Mouse (Mus musculus) limb, embryonic 14.5 days (tissue): ENCODE measurements around the gene Khsrp. TPM values are rescaled to one million over a fixed set of nuclear protein-coding genes. Genes with fewer than 3 reads are reported as not detected.

Experiments used
- ATAC-seq: fragments of 200-750 bp; cut with Nextera tagmentation; 2 replicates; pipeline ENCODE4 v1.8.0; 2017; ENCODE audit warnings: low read depth, moderate number of reproducible peaks, moderate TSS enrichment; ENCODE audit not compliant: low FRiP score
- DNase-seq: peaks from one replicate; pipeline ENCODE4 v3.0.0-alpha.2; 2015; ENCODE audit warnings: low spot score
- H3K27ac ChIP-seq: fragments of 300-500 bp; sonication (generic); replicated peaks from 2 replicates; pipeline ENCODE4 v1.5.1; 2014; ENCODE audit warnings: low read depth, mild to moderate bottlenecking, low read length, moderate library complexity, mixed read lengths
- H3K27me3 ChIP-seq: fragments of 300-500 bp; sonication (generic); 2 replicates; pipeline ENCODE4 v1.6.1; 2014; ENCODE audit warnings: low read length, mixed read lengths; ENCODE audit not compliant: control insufficient read depth, insufficient read depth
- H3K36me3 ChIP-seq: fragments of 300-500 bp; sonication (generic); 2 replicates; pipeline ENCODE4 v1.6.1; 2014; ENCODE audit warnings: mild to moderate bottlenecking, low read length, moderate library complexity, mixed read lengths; ENCODE audit not compliant: control insufficient read depth, insufficient read depth
- H3K4me1 ChIP-seq: fragments of 300-500 bp; sonication (generic); 2 replicates; pipeline ENCODE4 v1.6.1; 2014; ENCODE audit warnings: antibody characterized with exemption, low read length, mixed read lengths; ENCODE audit not compliant: control insufficient read depth, insufficient read depth
- H3K4me2 ChIP-seq: fragments of 300-500 bp; sonication (generic); replicated peaks from 2 replicates; pipeline ENCODE4 v1.6.1; 2014; ENCODE audit warnings: low read depth, mild to moderate bottlenecking, low read length, moderate library complexity; ENCODE audit not compliant: severe bottlenecking
- H3K4me3 ChIP-seq: fragments of 300-500 bp; sonication (generic); replicated peaks from 2 replicates; pipeline ENCODE4 v1.5.1; 2014; ENCODE audit warnings: low read length
- H3K9ac ChIP-seq: fragments of 300-500 bp; sonication (generic); 2 replicates; pipeline ENCODE4 v1.6.1; 2014; ENCODE audit warnings: mild to moderate bottlenecking, low read depth, low read length, moderate library complexity; ENCODE audit not compliant: severe bottlenecking
- H3K9me3 ChIP-seq: fragments of 300-500 bp; sonication (generic); 2 replicates; pipeline ENCODE4 v1.6.1; 2016; ENCODE audit warnings: low read length; ENCODE audit not compliant: control insufficient read depth
- POLR2A ChIP-seq: fragments of 200-500 bp; IDR thresholded peaks from 2 replicates; pipeline ENCODE4 v1.8.0; 2012; ENCODE audit warnings: inconsistent platforms, mild to moderate bottlenecking, moderate library complexity, borderline replicate concordance; ENCODE audit not compliant: insufficient read depth, insufficient read length; ENCODE audit errors: extremely low read depth
- WGBS: fragments of 180-500 bp; shearing (Covaris S2); extraction: QIAGEN DNeasy Blood & Tissue Kit; methylation state at CpG from one replicate; pipeline ENCODE4 v1.1.7; 2014; 5-methylcytosine and 5-hydroxymethylcytosine counted together
- polyA plus RNA-seq, 2 experiments: library from polyadenylated mRNA; depleted of rRNA in 1 of 2; stranded (reverse) in 1 of 2; unstranded in 1 of 2; fragments of >200 nt; fragmentation: Nextera tagmentation in 1 of 2; extraction: Ambion mirVana in 1 of 2; gene quantifications; 2 replicates each; pipeline versions ENCODE4 v1.2.1 to v1.2.3; 2012 to 2014

The Khsrp gene
- polyA plus RNA-seq, 2 experiments, result 49.5 to 115 TPM

DNA sequence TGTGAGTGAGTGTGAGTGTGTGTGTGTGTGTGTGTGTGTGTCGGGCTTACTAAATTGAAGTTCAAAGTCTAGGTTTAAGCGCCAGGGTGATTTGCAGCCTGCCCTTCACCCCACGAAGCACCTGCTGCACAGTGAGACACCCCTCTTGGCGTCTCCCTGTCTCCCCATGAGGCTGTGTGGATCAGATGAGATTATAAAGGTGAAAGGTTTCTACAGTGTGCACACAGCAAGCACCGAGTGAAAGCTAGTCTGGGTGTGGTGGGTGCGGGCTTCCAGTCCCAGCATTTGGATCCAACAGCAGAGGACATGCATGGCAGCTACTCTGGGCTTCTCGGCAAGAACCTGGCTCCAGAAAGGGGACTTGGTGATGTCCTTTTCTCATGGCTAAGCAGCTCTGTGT lies 50.3 kb downstream of the Khsrp start:
- Histone ChIP-seq H3K36me3 (no peaks in the 10 kb centered on the region), H3K4me1 (no peaks in the 10 kb centered on the region), H3K4me2 (no peak overlapping the region), H3K27ac (no peak overlapping the region), H3K27me3 (no peaks in the 10 kb centered on the region), H3K4me3 (no peak overlapping the region), H3K9me3 (no peaks in the 10 kb centered on the region), H3K9ac (no peak overlapping the region)
- ATAC-seq (no peak), DNase-seq (no peak)
- TF ChIP-seq POLR2A, result no peak
- 66% methylated on average over 7 of the region's 7 CpGs for WGBS

DNA sequence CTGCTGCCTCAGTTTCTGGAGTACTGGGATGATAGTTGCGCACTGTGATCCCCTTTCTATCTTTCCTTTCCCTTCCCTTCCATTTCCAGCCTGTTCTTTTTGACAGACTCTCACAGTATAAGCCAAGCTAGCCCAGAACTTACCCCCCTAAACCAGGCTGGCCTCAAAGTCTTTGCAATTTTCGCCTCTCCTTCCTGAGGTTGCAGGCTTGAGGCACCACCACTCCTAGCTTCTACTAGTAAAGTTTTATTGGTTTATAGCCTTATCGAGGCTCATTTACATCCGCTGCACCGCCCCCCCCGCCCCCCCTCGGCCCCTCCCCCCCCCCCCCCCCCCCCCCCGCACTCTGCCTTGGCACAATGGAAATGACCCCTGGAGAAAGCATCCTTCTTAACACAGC lies 51.8 kb downstream of the Khsrp start:
- H3K4me3 ChIP-seq, result no peak overlapping the region
- no peaks in the 10 kb centered on the region for H3K36me3 ChIP-seq
- 0 out of 2 replicates have a peak overlapping the region, but pooled peaks have one; percentile 21 for H3K9ac ChIP-seq
- no peak overlapping the region for H3K4me2 ChIP-seq
- DNase-seq (no peak), ATAC-seq (no peak)
- no peaks in the 10 kb centered on the region for H3K4me1 ChIP-seq
- no peak overlapping the region for H3K27ac ChIP-seq
- H3K27me3 ChIP-seq, result no peaks in the 10 kb centered on the region
- H3K9me3 ChIP-seq, result no peaks in the 10 kb centered on the region
- TF ChIP-seq POLR2A, result no peak
- 31% methylated on average over 4 of the region's 8 CpGs for WGBS

DNA sequence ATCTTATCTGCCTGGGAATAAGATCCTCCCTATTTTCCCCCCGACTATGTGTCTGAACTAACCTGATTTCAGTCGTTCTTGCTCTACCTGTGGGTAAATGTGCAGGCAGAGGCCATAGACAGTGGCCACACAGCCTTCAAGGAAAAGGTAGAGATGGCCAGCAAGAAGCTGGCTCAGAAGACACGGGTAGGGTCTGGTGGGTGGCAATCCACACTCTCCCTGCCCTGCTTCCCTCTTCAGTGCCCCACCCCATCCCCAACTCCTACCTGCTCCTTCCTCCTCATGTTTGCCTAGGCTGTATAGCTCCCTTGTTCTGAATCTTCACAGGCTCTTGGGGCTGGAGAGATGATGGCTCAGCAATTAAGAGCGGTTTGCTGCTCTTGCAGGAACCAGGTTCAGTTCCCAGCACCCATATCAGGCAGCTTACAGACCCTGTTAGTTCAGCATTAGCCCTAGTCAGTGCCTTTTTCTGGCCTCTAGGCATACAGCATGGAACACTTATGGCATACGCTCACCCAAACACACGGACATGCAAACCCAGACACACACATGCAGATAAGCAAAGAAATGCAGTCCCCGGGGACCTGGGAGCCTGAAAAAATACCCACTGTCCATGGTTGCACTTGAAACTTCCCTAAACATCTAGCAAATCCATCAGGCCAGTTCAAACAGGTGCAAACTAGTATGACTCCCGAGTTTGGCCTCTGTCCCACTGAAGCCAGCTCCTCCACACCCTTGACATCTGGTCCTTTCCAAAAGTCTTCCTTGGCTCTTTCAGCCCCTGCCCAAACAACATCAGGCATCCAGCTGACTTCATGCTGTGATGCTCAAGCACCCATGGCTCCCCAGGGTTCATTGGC lies 54.6 kb downstream of the Khsrp start:
- DNase-seq, result no peak
- no peak overlapping the region for H3K4me2 ChIP-seq
- H3K4me1 ChIP-seq, result no peaks in the 10 kb centered on the region
- no peaks in the 10 kb centered on the region for H3K36me3 ChIP-seq
- no peak overlapping the region for H3K4me3 ChIP-seq
- ATAC-seq, result no peak
- no peak overlapping the region for H3K27ac ChIP-seq
- no peaks in the 10 kb centered on the region for H3K27me3 ChIP-seq
- no peaks in the 10 kb centered on the region for H3K9me3 ChIP-seq
- 83% methylated on average over 8 of the region's 8 CpGs for WGBS
- no peak overlapping the region for H3K9ac ChIP-seq
- no peak for TF ChIP-seq POLR2A

DNA sequence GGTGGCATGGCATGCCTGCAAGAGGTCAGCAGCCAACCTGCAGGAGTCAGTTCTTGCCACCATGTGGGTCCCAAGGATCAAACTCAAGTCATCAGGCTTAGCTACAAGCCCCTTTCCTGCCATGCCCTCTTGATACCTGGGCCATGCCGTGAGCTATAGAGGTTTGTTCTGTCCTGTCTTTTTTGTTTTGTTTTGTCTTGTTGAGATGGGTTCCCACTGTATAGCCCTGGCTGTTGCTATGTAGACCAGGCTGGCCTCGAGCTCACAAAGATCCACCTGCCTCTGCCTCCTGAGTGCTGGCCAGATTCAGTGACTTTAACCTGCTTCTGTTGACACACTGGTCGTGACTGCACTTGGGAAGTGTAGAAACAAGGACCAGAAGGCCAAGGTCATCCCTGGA lies 55.9 kb downstream of the Khsrp start:
- Histone ChIP-seq H3K4me1 (no peaks in the 10 kb centered on the region), H3K4me2 (no peak overlapping the region), H3K27ac (no peak overlapping the region), H3K4me3 (no peak overlapping the region), H3K9ac (no peak overlapping the region), H3K9me3 (no peaks in the 10 kb centered on the region), H3K27me3 (no peaks in the 10 kb centered on the region), H3K36me3 (no peaks in the 10 kb centered on the region)
- TF ChIP-seq POLR2A, result no peak
- 85% methylated on average over 3 of the region's 3 CpGs for WGBS
- ATAC-seq (no peak), DNase-seq (no peak)

DNA sequence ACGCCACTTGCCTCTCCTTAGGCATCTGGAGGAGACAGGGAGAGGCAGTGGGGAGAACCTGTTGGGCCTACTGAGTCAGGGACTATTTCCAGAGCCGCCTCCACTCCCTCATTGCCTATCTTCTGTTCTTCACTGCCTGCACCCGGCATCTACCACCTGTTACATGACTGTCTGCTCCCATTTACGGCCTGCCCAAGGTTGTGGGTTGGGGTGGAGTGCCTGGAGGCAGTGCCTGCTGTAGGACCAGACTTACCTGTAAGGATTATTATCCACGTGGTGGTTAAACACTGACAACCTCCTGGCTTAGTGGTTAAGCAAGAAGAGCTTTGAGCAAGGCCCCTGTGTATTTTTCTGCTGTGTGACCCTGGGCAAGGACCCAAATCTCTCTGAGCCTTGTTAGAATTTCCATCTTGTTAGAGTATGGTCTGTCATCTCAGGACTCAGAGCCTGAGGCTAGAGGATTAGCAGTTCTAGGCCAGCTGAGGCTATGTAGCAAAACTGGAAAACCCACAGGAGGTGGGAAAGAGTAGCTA lies 56.5 kb downstream of the Khsrp start:
- no peak overlapping the region for H3K4me2 ChIP-seq
- H3K36me3 ChIP-seq, result no peaks in the 10 kb centered on the region
- TF ChIP-seq POLR2A, result no peak
- no peaks in the 10 kb centered on the region for H3K9me3 ChIP-seq
- no peaks in the 10 kb centered on the region for H3K4me1 ChIP-seq
- 50% methylated on average over 5 of the region's 5 CpGs for WGBS
- DNase-seq (no peak), ATAC-seq (no peak)
- H3K9ac ChIP-seq, result no peak overlapping the region
- no peak overlapping the region for H3K27ac ChIP-seq
- no peak overlapping the region for H3K4me3 ChIP-seq
- H3K27me3 ChIP-seq, result no peaks in the 10 kb centered on the region
